Mouse (Mus musculus) spleen, adult 2 months (tissue): ENCODE results near the gene Dock11.

Experiments
- CTCF ChIP-seq: fragments of 200-500 bp; IDR thresholded peaks from 2 replicates; pipeline ENCODE4 v1.5.1; 2011; ENCODE audit warnings: mild to moderate bottlenecking, inconsistent platforms; ENCODE audit not compliant: insufficient read depth, insufficient read length, insufficient replicate concordance; ENCODE audit errors: extremely low read depth
- POLR2A ChIP-seq: fragments of 200-500 bp; IDR thresholded peaks from 2 replicates; pipeline ENCODE4 v1.6.1; 2011; ENCODE audit warnings: low read depth, low read length, inconsistent platforms

GRCm38 (mm10) chrX:35906696-35907330 lies 18.2 kb downstream of the Dock11 start:
- TF ChIP-seq POLR2A (no peak), CTCF (no peak)
